Mouse (Mus musculus): Measurements from ENCODE around the gene Lsm12. TPM values are rescaled to one million over a fixed set of nuclear protein-coding genes. Genes with fewer than 3 reads are reported as not detected.

Gene Lsm12
- total RNA-seq, 2 experiments from 2014 or later, result 45.5 to 50.6 TPM

- DNase-seq, result peak in 1 of 2 experiments; percentile 63
Measured at GRCm38 (mm10) chr11:102216886-102217240, 31.8 kb upstream of the Lsm12 start.

DNA sequence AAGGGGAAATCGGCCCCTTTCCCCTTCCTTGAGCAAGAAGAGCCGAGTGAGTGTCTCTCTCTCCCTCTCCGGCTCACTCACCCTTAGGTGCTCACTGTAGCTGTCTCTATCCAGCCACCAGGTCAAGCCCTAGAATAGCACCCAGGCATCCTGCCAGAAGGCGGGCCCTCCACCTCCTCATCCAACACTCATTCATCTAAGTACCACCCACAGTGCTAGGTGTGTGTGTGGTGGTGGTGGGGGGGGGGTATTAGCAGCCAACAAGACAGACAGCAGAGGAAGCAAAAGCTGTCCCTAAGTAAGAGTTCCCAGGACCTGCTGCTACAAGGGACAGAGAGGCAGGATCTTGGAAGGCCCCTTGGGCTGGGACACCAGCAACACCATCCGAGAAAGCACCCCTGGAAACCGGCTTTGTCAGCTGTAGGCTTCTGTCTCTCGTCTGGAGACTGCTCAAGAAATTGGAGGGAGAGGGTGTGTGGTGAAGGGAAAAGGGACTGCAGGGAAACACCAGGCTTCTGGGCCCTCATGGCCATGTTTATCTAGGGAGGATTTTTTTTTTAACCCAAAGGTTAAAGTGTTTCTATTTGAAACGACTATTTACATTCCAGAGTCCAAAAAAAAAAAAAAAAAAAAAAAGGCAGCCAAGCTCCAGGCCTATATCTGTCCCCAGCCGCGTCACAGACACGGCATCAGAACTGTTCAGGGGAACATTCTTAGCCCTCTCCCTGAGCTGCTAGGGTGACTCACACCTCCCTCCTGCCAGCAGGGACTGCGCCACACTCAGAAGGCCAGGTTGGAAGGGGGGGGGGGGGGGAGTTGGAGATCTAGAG lies 31.2 kb upstream of the Lsm12 start:
- peak; percentile 74 to 86 for DNase-seq

DNA sequence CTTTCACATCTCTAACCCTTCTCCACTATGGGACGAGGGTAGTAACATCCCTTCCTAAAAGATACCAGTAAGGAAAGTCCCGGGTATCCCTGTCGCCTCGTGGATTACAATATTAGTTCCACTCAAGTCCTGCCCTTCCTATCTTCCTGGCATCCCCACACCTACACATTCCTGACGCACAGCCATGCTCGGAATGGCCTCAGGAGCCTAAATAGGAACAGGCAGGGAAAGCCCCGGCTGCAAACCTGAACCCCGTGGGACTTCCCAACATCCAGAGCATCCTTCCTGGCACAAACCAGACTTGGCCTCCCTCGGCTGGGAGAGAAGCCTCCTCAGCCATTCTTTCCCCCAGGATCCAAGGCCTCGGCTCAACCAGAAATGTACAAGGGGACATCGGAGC lies 30.4 kb upstream of the Lsm12 start:
- peak; percentile 16 to 22 for DNase-seq

GRCm38 (mm10) chr11:102214430-102215156 lies 29.5 kb upstream of the Lsm12 start:
- DNase-seq, result peak in 1 of 2 experiments; percentile 29

DNA sequence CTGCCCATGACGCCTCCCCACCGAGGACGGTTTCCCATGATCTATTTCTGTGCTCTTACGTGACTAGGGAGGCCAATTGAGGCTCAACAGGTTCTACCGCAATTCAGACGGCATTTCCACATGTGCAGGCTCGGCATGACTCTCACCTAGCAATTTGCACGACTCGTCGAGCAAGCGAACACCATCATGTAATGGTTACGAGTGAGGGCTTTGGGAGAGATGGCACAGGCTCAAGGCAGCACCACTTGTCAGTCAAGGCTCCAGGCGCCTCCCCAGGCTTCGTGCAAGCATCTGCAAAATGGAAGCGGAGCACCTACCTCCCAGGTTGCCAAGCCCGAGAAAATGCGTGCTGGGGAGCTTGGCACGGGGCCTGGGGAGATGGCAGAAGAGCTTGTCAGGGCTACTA lies 26.8 kb upstream of the Lsm12 start:
- DNase-seq, result peak; percentile 59 to 66

DNA sequence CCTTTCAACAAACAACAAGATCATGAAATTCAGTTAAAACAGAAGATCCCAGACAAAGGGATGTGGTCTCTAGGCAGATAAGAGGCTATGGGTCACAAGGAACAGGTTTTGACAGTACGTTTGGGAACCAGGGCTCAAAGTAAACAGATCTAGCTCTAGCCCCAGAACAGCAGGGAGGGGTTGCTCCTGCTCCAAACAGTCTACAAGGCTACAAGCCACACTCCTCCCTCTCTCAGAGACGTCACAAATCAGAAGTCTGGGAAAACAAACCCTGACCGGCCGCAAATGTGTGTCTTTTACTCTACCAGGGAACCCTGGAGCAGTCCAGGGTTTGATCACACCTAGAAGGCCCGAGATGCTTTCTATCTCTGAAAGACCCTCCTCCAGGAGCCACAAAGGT lies 25.9 kb upstream of the Lsm12 start:
- no peak for DNase-seq

DNA sequence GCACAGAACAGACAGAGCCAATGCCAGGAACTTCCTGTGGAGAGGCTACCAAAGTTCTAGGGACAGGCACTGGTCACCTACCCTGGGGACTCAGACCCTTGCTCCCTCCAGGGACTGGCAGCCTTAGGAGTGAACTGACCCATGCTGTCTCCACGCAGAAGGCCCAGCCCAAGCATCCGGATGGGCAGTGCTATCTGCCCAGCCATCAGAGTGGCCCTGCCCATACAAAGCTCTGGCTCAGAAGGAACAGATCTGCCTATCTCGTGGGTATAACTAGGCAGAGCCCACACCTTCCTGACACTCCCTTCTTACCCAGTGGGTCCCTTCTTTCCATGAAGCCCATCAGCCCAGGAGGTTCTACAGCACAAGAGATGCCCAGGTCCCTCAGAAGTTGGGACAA lies 25.1 kb upstream of the Lsm12 start:
- DNase-seq, result no peak

- DNase-seq, result no peak
Measured at GRCm38 (mm10) chr11:102209742-102210141, 24.6 kb upstream of the Lsm12 start.

DNA sequence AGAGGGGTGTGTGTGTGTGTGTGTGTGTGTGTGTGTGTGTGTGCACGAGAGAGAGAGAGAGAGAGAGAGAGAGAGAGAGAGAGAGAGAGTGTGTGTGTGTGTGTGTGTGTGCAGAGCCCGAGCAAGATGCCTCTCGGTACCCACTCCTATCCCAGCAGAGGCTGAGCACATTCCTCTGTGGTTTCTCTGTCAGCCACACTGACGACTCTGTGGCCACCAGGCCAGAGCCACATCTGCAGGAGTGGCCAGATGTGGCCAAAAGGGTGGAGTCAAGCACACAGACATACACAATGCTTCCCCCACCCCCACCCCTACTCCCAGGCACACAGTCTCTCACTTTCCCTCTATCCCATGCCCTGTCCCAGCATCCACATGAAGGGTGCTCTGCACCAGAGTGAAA lies 23.8 kb upstream of the Lsm12 start:
- no peak for DNase-seq

- DNase-seq, result peak; percentile 60 to 67
Measured at GRCm38 (mm10) chr11:102207825-102208777, 23.0 kb upstream of the Lsm12 start.

DNA sequence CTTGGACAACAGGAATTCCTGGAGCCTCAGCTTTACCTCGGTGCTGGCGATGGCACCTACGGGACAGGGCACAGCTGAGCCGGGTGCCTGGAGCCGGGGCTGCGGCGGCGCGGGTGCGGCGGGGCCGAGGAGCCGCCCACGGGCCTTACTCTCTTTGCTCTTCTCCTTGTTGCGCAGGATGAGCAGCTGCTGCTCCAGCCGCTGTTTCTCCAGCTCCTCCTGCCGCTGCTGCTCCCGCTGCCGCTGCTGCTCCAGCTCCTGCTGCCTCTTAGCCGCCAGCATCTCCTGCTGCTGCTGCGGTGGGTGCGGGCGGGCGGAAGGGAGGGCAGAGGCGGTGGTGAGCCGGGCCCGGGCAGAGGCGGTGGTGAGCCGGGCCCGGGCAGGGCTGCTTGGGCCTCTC lies 21.4 kb upstream of the Lsm12 start:
- DNase-seq, result no peak

DNA sequence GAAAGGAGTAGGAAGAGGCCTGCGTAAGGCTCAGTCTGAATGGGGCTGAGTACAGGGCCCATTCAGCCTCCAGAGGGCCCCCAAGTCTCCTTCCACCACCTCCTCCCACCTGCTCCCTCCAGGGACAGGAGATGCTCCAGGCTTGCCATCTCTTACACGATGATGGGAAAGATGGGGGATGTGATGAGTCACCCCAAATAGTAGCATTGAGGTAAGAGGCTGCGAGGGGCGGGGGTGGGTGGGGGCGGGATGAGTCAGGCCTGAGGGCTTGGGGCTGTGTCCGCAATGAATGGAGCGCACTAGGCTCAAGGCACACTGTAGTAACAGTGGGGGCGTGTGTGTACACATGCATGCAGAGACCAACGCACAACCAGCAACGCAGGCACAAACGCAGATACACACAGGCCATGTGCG lies 16.3 kb upstream of the Lsm12 start:
- no peak for DNase-seq

DNA sequence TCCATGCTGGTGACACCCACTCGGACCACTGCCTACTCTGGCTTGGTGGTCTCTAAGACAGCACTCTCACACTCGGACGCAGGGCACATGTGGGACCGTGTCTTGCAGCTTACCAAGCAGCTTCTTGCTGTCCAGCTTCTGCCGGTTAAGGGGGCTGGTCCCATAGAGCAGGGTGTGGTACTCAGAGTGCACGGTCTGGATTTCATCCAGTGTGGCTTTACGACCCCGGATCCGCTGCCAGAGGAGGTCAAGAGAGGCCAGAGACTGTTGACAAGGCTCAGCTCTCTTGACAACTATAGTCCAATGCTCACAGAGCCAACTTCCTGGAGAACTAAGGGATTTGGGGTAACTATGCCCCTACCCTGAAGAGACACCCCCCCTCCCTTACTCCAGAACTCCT lies 14.8 kb upstream of the Lsm12 start:
- DNase-seq, result no peak

DNA sequence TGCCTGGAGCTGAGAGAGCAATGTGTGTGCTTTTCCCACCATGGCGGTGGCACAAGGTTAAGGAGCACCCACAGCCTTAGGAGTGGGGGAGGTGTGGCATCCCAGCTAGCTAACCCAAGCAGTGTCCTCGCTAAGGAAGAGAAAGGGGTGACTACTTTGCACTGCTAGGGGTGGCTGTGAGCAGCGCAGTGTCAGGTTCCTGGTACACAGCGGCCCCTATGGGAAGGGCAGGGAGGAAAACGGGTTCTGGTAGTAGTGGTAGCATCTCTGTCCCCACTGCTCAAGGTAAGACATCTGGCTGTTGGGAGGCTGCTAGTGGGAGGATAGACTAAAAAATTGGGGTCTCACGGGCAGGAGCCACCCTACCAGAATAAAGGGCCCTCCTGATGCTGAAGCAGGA lies 13.1 kb upstream of the Lsm12 start:
- DNase-seq, result no peak

DNA sequence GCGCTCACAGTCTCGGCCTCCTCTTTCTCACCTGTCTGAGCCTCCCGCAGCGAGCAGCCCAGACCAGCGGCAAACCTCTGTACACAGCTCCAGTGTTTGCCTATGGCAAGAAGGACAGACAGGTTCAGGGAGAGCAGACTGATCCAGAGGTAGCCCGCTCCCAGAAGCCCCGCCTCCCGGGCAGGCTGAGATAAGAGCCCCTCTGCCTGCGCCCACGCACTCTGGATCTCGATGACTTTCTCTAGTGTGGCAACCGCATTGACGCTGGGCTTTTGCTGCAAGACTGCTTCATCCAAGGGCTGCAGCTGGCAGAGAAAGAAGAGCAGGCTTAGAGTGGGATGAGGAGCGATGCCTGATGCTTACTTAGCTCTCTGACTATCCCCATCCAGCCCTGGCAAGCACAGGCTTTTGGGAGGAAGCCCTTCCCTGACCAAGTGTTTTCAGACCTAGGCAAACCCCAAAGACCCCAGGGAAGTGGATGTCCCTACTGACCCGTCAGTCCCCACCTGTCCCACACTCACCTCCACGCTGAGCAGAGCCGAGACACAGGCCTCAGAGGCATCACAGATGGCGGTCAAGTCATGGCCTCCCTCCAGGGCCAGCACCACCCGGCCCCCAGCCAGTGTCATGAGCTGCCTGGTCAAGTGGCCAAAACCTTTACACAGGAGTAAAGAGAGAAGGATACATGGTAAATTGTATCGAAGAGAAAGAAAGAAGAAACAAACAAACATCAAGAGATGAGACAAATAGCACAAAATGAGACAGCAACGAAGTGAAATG lies 11.1 kb upstream of the Lsm12 start:
- no peak for DNase-seq

DNA sequence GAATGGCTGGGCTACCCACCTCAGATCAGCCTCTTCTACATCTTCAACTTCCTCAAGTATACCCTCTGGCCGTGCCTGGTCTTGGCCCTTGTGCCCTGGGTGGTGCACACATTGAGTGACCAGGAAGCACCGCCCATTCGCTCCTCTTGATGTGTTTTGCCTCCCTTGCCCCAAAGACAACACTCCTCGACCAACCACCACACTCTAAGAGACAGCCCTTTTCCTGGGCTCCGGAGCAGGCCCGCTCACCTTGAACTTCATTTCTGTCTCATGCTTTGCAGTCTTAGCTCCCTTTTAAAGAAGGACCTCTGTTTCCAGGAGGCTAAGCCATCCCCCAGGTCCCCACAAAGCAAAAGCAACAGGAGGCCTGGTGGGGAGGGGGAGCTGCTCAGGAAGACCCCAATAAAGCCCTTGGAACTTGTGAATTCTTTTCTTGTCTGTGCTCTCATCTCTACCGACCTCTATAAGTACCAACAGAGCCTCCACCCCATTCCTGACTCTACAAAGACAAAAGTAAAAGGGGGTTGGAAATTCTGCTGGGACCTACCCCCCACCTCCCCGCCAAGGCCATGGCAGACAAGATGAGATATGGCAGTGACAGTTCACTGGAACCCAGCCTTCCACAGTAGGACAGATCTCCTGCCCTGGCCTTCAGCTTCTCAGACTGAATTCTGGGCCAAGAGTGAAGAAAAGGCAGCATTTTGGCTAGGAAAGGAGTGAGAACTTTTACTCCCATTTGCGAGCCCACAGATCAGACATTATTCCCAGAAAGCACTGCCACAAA lies 8.8 kb upstream of the Lsm12 start:
- DNase-seq, result no peak

DNA sequence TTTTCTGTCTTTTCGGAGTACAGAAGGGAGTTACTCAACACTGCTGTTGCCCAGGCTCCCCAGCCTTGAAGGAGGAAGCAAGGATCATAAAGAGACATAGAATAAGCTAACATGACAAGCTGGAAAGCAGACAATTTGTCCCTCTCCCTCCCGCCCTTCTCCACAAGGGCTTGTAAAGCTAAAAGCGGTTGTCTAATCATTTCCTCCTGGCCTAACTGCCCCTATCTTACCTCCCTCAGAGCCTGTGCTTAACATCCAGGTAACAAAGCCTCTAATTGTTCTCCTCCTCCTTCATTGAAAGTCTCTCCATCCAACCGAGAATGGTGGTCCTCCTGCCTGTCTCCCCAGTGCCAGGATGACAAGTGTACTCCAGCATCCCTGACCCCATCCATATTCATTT lies 5.8 kb upstream of the Lsm12 start:
- no peak for DNase-seq

GRCm38 (mm10) chr11:102189461-102190436 lies 4.7 kb upstream of the Lsm12 start, which contains the start of gene G6pc3:
Gene G6pc3 (plus strand): TSS chr11:102189620.
- peak; percentile 95 to 96 for DNase-seq

- no peak for DNase-seq
Measured at GRCm38 (mm10) chr11:102188980-102189379, 3.9 kb upstream of the Lsm12 start.

DNA sequence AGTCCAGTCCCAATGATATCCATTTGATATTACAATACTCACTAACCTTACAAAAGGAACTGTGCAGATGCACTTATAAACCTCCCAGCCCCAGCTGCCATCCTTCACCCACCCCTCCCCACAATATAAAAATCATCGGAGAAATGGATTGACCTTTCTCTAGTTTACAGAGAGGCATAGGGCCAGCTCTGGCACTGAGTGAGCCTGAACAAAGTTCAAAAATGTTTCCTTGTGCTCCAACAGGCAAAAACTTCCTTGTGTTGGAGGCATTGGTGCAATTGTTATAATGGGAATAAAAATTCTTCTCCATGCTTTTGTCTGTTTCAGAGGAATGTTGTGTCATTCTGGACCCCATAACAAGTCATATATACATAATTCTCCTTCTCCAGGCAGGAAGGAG lies 1.1 kb upstream of the Lsm12 start:
- no peak for DNase-seq

All from heart, adult 18-20 months (tissue).